Mouse (Mus musculus): ENCODE measurements at regions not wholly inside any gene's neighbourhood (a gene's known extent, or its start where the extent isn't known, plus 50 kb on each side); places are given as distances from the start of the nearest gene placed in this dataset.
"Not testable (repeated sequence)": the region's sequence is repeated elsewhere in the genome, so short reads cannot be mapped to it uniquely, and the experiment has no call there.

DNA sequence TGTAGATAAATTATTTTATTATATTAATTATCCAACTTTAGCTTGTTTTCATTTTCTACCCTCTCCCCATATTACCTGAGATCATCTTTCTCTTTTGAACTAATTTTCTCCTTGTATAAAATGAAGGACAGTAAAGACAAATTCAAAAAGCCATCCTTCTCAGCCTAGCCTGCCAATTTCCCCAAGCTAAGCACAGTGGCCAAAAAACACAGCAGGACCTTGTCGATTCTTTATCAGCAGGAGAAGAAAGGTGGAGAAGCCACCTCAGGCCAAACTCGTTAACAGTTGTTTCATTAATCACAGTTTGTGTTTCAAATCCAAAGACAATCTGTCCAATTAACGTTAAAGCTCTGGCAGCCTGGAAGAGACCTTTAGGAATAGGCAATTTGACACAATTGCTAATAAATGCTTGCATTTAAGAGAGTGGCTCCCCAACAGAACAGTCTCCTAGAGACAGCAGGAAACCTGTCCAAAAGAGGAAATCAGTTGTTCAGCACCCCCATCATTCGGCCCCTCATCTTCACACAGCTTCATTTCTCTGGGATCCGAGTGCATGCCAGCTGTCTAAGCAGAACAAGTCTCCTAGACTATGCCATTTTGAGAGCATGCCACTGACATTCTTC, 135.7 kb upstream of the Tlr4 start:
- H3K9me3 ChIP-seq (ENCODE audit: control insufficient read depth, low read length) = no peaks in the 10 kb centered on the region
- ATAC-seq (ENCODE audit: low FRiP score, low TSS enrichment) = no peak
- no peak for DNase-seq (ENCODE audit: low spot score)
- no peak overlapping the region for H3K4me3 ChIP-seq (ENCODE audit: low read depth, low read length)
- H3K4me2 ChIP-seq (replicated peaks; ENCODE audit: low read depth) = no peak overlapping the region
- H3K27ac ChIP-seq (replicated peaks) = no peak overlapping the region
- H3K36me3 ChIP-seq (ENCODE audit: control insufficient read depth, insufficient read depth, low read length) = no peaks in the 10 kb centered on the region
- no peaks in the 10 kb centered on the region for H3K27me3 ChIP-seq (ENCODE audit: control insufficient read depth, insufficient read depth, low read length)
- TF ChIP-seq EP300 (optimal IDR thresholded peaks at IDR 0.05) = no peak
- TF ChIP-seq CTCF (IDR thresholded peaks at IDR 0.05; ENCODE audit: low read depth) = no peak
- 37% methylated on average over 5 of the region's 5 CpGs for WGBS
- H3K9ac ChIP-seq (ENCODE audit: low read length) = no peak overlapping the region
- no peaks in the 10 kb centered on the region for H3K4me1 ChIP-seq (replicated peaks; ENCODE audit: control insufficient read depth, insufficient read depth)

DNA sequence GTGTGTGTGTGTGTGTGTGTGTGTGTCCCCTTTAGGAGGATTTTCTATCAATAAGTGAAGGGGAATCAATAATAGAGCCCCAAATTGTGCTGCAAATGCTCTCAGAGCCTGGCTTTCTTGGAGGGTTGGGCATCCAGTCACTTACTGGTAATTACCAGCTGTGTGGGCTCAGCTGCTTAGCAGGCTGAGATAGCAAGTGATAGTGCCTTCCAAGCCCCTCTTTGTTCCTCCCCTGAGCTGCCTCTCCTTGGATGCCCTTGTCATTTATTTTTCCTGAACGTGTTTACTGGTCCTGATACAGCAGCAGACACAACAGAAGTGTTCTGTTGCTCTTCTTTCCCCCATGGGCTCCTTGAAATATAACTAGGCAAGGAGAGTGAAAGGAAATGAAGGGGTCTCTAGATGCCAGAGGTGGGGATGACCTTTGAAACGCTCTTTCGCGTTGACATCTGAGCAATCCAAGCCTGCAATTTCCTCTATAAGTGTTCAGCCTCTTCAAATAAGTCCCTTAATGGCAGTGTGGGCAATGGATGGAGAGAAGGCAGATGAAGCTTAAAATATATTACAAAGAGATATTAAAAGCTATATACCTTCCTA, 133.3 kb upstream of the Tlr4 start:
- no peak for DNase-seq (ENCODE audit: low spot score)
- H3K9me3 ChIP-seq (ENCODE audit: control insufficient read depth, low read length) = no peaks in the 10 kb centered on the region
- H3K27me3 ChIP-seq (ENCODE audit: control insufficient read depth, insufficient read depth, low read length) = no peaks in the 10 kb centered on the region
- no peaks in the 10 kb centered on the region for H3K36me3 ChIP-seq (ENCODE audit: control insufficient read depth, insufficient read depth, low read length)
- no peak for ATAC-seq (ENCODE audit: low FRiP score, low TSS enrichment)
- H3K4me3 ChIP-seq (ENCODE audit: low read depth, low read length) = no peak overlapping the region
- TF ChIP-seq CTCF (IDR thresholded peaks at IDR 0.05; ENCODE audit: low read depth) (no peak), EP300 (optimal IDR thresholded peaks at IDR 0.05) (no peak)
- H3K4me1 ChIP-seq (replicated peaks; ENCODE audit: control insufficient read depth, insufficient read depth) = no peaks in the 10 kb centered on the region
- H3K4me2 ChIP-seq (replicated peaks; ENCODE audit: low read depth) = no peak overlapping the region
- H3K27ac ChIP-seq (replicated peaks) = no peak overlapping the region
- WGBS = 62% methylated on average over 4 of the region's 4 CpGs
- H3K9ac ChIP-seq (ENCODE audit: low read length) = no peak overlapping the region

DNA sequence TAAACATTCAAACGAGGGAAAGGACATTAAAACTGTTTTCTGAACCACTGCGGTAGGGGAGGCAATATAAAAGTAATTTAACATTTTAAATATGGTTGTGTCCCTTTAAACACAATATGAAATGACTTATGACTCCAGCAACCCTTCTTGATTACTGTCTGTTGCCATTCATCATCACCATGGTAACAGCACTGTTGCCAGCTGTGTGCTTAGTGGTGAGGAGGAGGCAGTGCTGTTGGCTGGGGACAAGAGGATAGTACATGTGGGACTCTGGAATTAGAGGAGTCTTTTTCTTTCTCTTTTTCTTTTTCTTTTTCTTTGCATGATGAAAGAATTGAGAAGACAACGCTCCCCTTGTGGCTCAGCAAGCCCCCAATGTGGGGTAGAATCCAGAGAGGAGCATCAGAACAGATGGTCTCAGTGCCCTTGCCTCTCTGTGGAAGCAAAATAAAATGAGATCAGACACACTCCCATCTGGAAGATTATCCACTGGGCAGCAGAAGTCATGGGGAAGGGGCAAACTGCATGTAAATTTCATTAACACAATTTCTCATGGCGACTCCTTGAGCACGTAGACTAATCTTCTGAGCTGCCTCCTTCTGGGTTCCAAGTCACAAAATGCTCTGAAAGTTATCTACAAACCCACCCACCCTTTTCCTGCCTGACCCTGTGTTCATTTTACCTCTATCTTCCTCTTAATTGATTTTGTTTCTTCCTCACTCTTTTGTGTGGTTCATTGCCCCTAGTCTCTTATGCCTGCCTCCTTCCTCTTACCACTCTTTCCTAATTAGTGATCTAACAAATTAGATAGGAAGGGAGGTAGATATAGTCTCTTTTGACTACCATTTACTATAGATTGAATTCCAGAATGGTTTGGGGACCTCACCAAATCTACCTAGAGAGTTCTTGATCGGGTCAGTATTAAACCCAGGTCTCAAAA, 111.3 kb upstream of the Tlr4 start:
- H3K9me3 ChIP-seq (ENCODE audit: control insufficient read depth, low read length) = no peaks in the 10 kb centered on the region
- no peak overlapping the region for H3K4me3 ChIP-seq (ENCODE audit: low read depth, low read length)
- ATAC-seq (ENCODE audit: low FRiP score, low TSS enrichment) = no peak
- no peak overlapping the region for H3K9ac ChIP-seq (ENCODE audit: low read length)
- no peaks in the 10 kb centered on the region for H3K27me3 ChIP-seq (ENCODE audit: control insufficient read depth, insufficient read depth, low read length)
- H3K4me2 ChIP-seq (replicated peaks; ENCODE audit: low read depth) = no peak overlapping the region
- H3K4me1 ChIP-seq (replicated peaks; ENCODE audit: control insufficient read depth, insufficient read depth) = no peaks in the 10 kb centered on the region
- H3K27ac ChIP-seq (replicated peaks) = no peak overlapping the region
- no peak for DNase-seq (ENCODE audit: low spot score)
- TF ChIP-seq CTCF (IDR thresholded peaks at IDR 0.05; ENCODE audit: low read depth) (no peak), EP300 (optimal IDR thresholded peaks at IDR 0.05) (no peak)
- WGBS = 58% methylated on average over 6 of the region's 6 CpGs
- no peaks in the 10 kb centered on the region for H3K36me3 ChIP-seq (ENCODE audit: control insufficient read depth, insufficient read depth, low read length)

DNA sequence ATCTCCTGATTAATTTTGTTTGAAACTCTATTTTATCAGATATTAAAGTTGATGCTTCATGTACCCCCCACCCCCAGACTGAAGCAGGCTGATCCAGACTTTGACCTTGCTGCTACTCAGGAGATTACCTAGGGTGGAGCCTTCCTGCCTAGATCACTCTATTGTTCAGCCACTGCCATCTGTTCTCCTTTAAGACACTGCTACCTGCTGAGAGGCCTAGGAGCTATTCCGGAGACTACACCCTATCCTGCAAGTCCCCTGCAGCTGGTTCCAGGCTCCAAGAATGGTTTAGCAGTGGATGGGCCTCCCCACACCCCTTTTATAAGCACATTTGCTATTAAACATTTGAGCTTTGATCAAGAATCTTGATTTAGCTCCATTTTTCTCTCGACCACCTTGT, 90.0 kb upstream of the Tlr4 start:
- Histone ChIP-seq H3K4me2 (replicated peaks; ENCODE audit: low read depth) (no peak overlapping the region), H3K27me3 (ENCODE audit: control insufficient read depth, insufficient read depth, low read length) (no peaks in the 10 kb centered on the region), H3K4me3 (ENCODE audit: low read depth, low read length) (no peak overlapping the region), H3K9ac (ENCODE audit: low read length) (no peak overlapping the region), H3K9me3 (ENCODE audit: control insufficient read depth, low read length) (no peaks in the 10 kb centered on the region), H3K4me1 (replicated peaks; ENCODE audit: control insufficient read depth, insufficient read depth) (no peaks in the 10 kb centered on the region), H3K27ac (replicated peaks) (no peak overlapping the region), H3K36me3 (ENCODE audit: control insufficient read depth, insufficient read depth, low read length) (no peaks in the 10 kb centered on the region)
- 15% methylated on average over 2 of the region's 2 CpGs for WGBS
- no peak for TF ChIP-seq EP300 (optimal IDR thresholded peaks at IDR 0.05)
- TF ChIP-seq CTCF (IDR thresholded peaks at IDR 0.05; ENCODE audit: low read depth) = no peak
- DNase-seq (ENCODE audit: low spot score) (no peak), ATAC-seq (ENCODE audit: low FRiP score, low TSS enrichment) (no peak)

DNA sequence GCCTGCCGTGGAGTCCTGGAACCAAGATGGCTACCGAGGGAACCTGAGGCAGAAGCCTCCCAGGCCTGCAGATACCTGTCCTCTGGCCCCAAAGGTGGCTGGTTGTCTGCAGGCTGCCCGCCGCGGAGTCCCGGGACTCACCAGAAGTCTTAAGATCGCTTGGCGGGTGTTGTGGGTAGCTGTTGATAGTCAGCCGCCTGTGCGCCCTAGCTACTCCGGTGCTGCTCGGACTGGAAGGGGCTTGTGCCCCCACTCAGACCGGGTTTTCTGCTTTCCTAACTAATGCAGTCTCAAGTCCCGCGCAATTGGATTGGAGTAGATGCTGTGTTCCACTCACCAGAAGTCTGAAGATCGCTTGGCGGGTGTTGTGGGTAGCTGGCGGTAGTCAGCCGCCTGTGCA, 84.0 kb upstream of the Tlr4 start:
- not testable (repeated sequence) for H3K27me3 ChIP-seq (ENCODE audit: control insufficient read depth, insufficient read depth, low read length); H3K4me1 ChIP-seq (replicated peaks; ENCODE audit: control insufficient read depth, insufficient read depth); H3K27ac ChIP-seq (replicated peaks); H3K36me3 ChIP-seq (ENCODE audit: control insufficient read depth, insufficient read depth, low read length); H3K9ac ChIP-seq (ENCODE audit: low read length); DNase-seq (ENCODE audit: low spot score); ATAC-seq (ENCODE audit: low FRiP score, low TSS enrichment); H3K9me3 ChIP-seq (ENCODE audit: control insufficient read depth, low read length); H3K4me2 ChIP-seq (replicated peaks; ENCODE audit: low read depth); H3K4me3 ChIP-seq (ENCODE audit: low read depth, low read length)
- 92% methylated on average over 19 of the region's 19 CpGs for WGBS

DNA sequence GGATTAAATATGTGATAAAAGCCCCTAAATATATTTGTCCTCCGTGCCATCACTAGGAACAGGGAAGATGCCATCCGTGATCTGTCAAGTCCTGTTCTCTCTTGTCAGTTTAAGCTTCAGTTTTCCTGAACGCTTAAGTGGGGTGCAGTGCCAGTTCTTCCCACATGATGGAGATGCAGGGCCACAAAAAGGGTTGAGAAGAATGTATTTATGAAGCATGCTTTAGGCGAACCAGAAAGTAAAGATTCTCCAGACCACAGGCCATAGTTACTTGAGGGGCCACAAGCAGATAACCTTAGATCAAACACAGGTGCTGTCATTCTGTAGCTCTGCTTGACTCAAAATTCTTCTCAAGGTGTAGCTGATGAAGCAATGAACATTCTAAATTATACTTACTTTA, 58.6 kb upstream of the Tlr4 start:
- TF ChIP-seq CTCF (IDR thresholded peaks at IDR 0.05; ENCODE audit: low read depth) (peak; percentile 93), EP300 (optimal IDR thresholded peaks at IDR 0.05) (no peak)
- 21% methylated on average over 4 of the region's 4 CpGs for WGBS
- no peak overlapping the region for H3K27ac ChIP-seq (replicated peaks)

More for the DNA sequence above, 58.6 kb upstream of the Tlr4 start:
- Histone ChIP-seq H3K9me3 (ENCODE audit: control insufficient read depth, low read length) (no peaks in the 10 kb centered on the region), H3K4me1 (replicated peaks; ENCODE audit: control insufficient read depth, insufficient read depth) (no peaks in the 10 kb centered on the region), H3K36me3 (ENCODE audit: control insufficient read depth, insufficient read depth, low read length) (no peaks in the 10 kb centered on the region), H3K9ac (ENCODE audit: low read length) (no peak overlapping the region), H3K4me3 (ENCODE audit: low read depth, low read length) (no peak overlapping the region), H3K27me3 (ENCODE audit: control insufficient read depth, insufficient read depth, low read length) (no peaks in the 10 kb centered on the region), H3K4me2 (replicated peaks; ENCODE audit: low read depth) (no peak overlapping the region)
- ATAC-seq (ENCODE audit: low FRiP score, low TSS enrichment) (no peak), DNase-seq (ENCODE audit: low spot score) (peak; percentile 52)

Data from stomach, postnatal 0 days (tissue).